Comparison of ENCODE assay signal across 10 mouse cellular contexts in the genomic region with DNA sequence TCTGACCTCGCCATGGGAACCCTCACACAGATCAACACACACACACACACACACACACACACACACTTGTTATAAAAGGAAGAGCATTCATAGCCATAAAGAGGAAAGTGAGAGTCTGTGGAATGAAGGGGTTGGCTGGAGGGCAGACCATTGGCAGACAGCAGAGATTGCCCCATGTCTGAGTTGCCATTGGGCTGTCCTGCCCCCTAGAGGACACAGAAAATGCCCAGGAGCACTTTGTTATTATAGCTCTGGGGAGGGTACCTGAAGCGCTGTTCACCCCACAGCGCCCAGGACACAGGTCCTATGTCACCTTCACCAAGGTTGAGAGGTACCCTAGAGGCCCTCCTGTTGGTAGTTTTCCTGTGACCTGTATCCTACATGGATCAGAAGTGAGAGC.
A peak's percentile ranks its signal among the peaks of the same experiment; 100 is the strongest.
DNase-seq lines count a peak whose midpoint lies in the region; ATAC-seq and TF ChIP-seq lines count a peak whose summit lies in the region.
"Had no signal": no experiment of that assay in that cellular context is flagged by ENCODE, and none has a peak within 500 bp of the region (broad histone marks: within the 10 kb centered on the region; RNA-seq: fewer than 3 reads in every experiment).

No protein-coding gene starts in this region.

- H3K4me3 ChIP-seq in intestine, postnatal 0 days (ENCODE audit: low read depth, low read length) = no peak overlapping the region
- H3K4me3 ChIP-seq in intestine, embryonic 15.5 days (replicated peaks) = no peak overlapping the region
- H3K4me3 ChIP-seq in bone marrow, adult 2 months (replicated peaks; ENCODE audit: control insufficient read depth, low read depth, low read length) = no peak overlapping the region
- H3K4me3 ChIP-seq in hindbrain, embryonic 13.5 days = no peak overlapping the region
- no peak overlapping the region for H3K4me3 ChIP-seq in midbrain, embryonic 15.5 days
- H3K4me3 ChIP-seq: embryonic facial prominence, embryonic 12.5 days; liver, embryonic 13.5 days had no signal

- peak; percentile 44 for TF ChIP-seq CTCF in intestine, postnatal 0 days (IDR thresholded peaks at IDR 0.05; ENCODE audit: low read depth)
- TF ChIP-seq CTCF in bone marrow, adult 2 months (IDR thresholded peaks at IDR 0.05; ENCODE audit: control insufficient read depth, insufficient read depth, low read length) = peak; percentile 51

- DNase-seq in CD4-positive helper T cell, adult 2 months (ENCODE audit: low read depth, low spot score) = peak; percentile 29
- DNase-seq in lung, postnatal 36 days = peak; percentile 34
- DNase-seq in embryo, embryonic 10.5 days (ENCODE audit: low spot score) = no peak
- DNase-seq: liver, embryonic 13.5 days had no signal

- H3K27ac ChIP-seq in intestine, postnatal 0 days (ENCODE audit: low read depth, low read length) = no peak overlapping the region
- H3K27ac ChIP-seq in intestine, embryonic 15.5 days = no peak overlapping the region
- H3K27ac ChIP-seq in bone marrow, adult 2 months (ENCODE audit: control insufficient read depth, insufficient read depth, low read depth, low read length, poor library complexity) = no peak overlapping the region
- H3K27ac ChIP-seq in hindbrain, embryonic 13.5 days = no peak overlapping the region
- H3K27ac ChIP-seq in midbrain, embryonic 15.5 days = no peak overlapping the region
- H3K27ac ChIP-seq: embryonic facial prominence, embryonic 12.5 days; liver, embryonic 13.5 days had no signal

- no peak for ATAC-seq in intestine, postnatal 0 days
- ATAC-seq in intestine, embryonic 15.5 days = no peak
- no peak for ATAC-seq in hindbrain, embryonic 13.5 days (ENCODE audit: low FRiP score)
- no peak for ATAC-seq in midbrain, embryonic 15.5 days (replicated peaks)

- H3K9me3 ChIP-seq in intestine, postnatal 0 days (ENCODE audit: control insufficient read depth) = no peaks in the 10 kb centered on the region
- H3K9me3 ChIP-seq in intestine, embryonic 15.5 days = no peaks in the 10 kb centered on the region
- H3K9me3 ChIP-seq in hindbrain, embryonic 13.5 days = peaks cover 3% of the 10 kb centered on the region; the same call in 1 of the 2 replicates
- H3K9me3 ChIP-seq in midbrain, embryonic 15.5 days = peaks cover 3% of the 10 kb centered on the region
- H3K9me3 ChIP-seq: embryonic facial prominence, embryonic 12.5 days; liver, embryonic 13.5 days had no signal

- H3K36me3 ChIP-seq in intestine, postnatal 0 days (ENCODE audit: control insufficient read depth, insufficient read depth) = no peaks in the 10 kb centered on the region
- no peaks in the 10 kb centered on the region for H3K36me3 ChIP-seq in intestine, embryonic 15.5 days
- H3K36me3 ChIP-seq in hindbrain, embryonic 13.5 days = no peaks in the 10 kb centered on the region
- H3K36me3 ChIP-seq in midbrain, embryonic 15.5 days (replicated peaks) = no peaks in the 10 kb centered on the region
- H3K36me3 ChIP-seq: embryonic facial prominence, embryonic 12.5 days; liver, embryonic 13.5 days had no signal

- no peak for TF ChIP-seq POLR2A in bone marrow, adult 2 months (IDR thresholded peaks at IDR 0.05; ENCODE audit: borderline replicate concordance, control insufficient read depth, low read depth, low read length)

- H3K27me3 ChIP-seq in intestine, postnatal 0 days (replicated peaks; ENCODE audit: control insufficient read depth, insufficient read depth, low read length) = no peaks in the 10 kb centered on the region
- no peaks in the 10 kb centered on the region for H3K27me3 ChIP-seq in intestine, embryonic 15.5 days (replicated peaks)
- H3K27me3 ChIP-seq in hindbrain, embryonic 13.5 days = no peaks in the 10 kb centered on the region
- no peaks in the 10 kb centered on the region for H3K27me3 ChIP-seq in midbrain, embryonic 15.5 days (replicated peaks)
- H3K27me3 ChIP-seq: embryonic facial prominence, embryonic 12.5 days; liver, embryonic 13.5 days had no signal

- 81% methylated on average over 3 of the region's 3 CpGs for WGBS in intestine, postnatal 0 days
- WGBS in intestine, embryonic 15.5 days = 79% methylated on average over 3 of the region's 3 CpGs
- WGBS in bone marrow, adult 2 months = 84% methylated on average over 3 of the region's 3 CpGs
- 83% methylated on average over 3 of the region's 3 CpGs for WGBS in hindbrain, embryonic 13.5 days
- WGBS in midbrain, embryonic 15.5 days = 89% methylated on average over 3 of the region's 3 CpGs

- no peak overlapping the region for H3K9ac ChIP-seq in intestine, postnatal 0 days (ENCODE audit: low read depth, low read length)
- H3K9ac ChIP-seq in intestine, embryonic 15.5 days = no peak overlapping the region
- H3K9ac ChIP-seq in hindbrain, embryonic 13.5 days = no peak overlapping the region
- no peak overlapping the region for H3K9ac ChIP-seq in midbrain, embryonic 15.5 days
- H3K9ac ChIP-seq: embryonic facial prominence, embryonic 12.5 days; liver, embryonic 13.5 days had no signal

- H3K4me1 ChIP-seq in intestine, postnatal 0 days (replicated peaks; ENCODE audit: control insufficient read depth, insufficient read depth, low read length) = no peaks in the 10 kb centered on the region
- no peaks in the 10 kb centered on the region for H3K4me1 ChIP-seq in intestine, embryonic 15.5 days (replicated peaks)
- H3K4me1 ChIP-seq in bone marrow, adult 2 months (ENCODE audit: control insufficient read depth, insufficient read depth, low read length) = no peaks in the 10 kb centered on the region
- no peaks in the 10 kb centered on the region for H3K4me1 ChIP-seq in hindbrain, embryonic 13.5 days (replicated peaks)
- H3K4me1 ChIP-seq in midbrain, embryonic 15.5 days = no peaks in the 10 kb centered on the region
- H3K4me1 ChIP-seq: embryonic facial prominence, embryonic 12.5 days; liver, embryonic 13.5 days had no signal

- H3K4me2 ChIP-seq in intestine, postnatal 0 days (replicated peaks; ENCODE audit: low read depth) = no peak overlapping the region
- no peak overlapping the region for H3K4me2 ChIP-seq in intestine, embryonic 15.5 days (replicated peaks)
- no peak overlapping the region for H3K4me2 ChIP-seq in hindbrain, embryonic 13.5 days
- no peak overlapping the region for H3K4me2 ChIP-seq in midbrain, embryonic 15.5 days
- H3K4me2 ChIP-seq: embryonic facial prominence, embryonic 12.5 days; liver, embryonic 13.5 days had no signal
